Mouse (Mus musculus) megakaryocyte, embryonic 14.5 days (primary cell): ENCODE data around the gene C4b. TPM values are rescaled to one million over a fixed set of nuclear protein-coding genes. Genes with fewer than 3 reads are reported as not detected.
"Not testable (repeated sequence)": the region's sequence is repeated elsewhere in the genome, so short reads cannot be mapped to it uniquely, and the experiment has no call there.

Experiments used
- H3K27me3 ChIP-seq: replicated peaks from 2 replicates; pipeline ENCODE3; 2012; ENCODE audit warnings: inconsistent platforms
- H3K36me3 ChIP-seq: replicated peaks from 2 replicates; pipeline ENCODE3; 2012; ENCODE audit warnings: low read length, inconsistent platforms, mixed read lengths
- H3K4me1 ChIP-seq: 2 replicates; pipeline ENCODE4 v1.6.1; 2012; ENCODE audit warnings: inconsistent platforms
- H3K4me3 ChIP-seq: replicated peaks from 2 replicates; pipeline ENCODE3; 2012; ENCODE audit warnings: moderate library complexity, mild to moderate bottlenecking, inconsistent platforms
- H3K9me3 ChIP-seq: 2 replicates; pipeline ENCODE4 v1.6.1; 2012; ENCODE audit warnings: inconsistent platforms
- FLI1 ChIP-seq: IDR thresholded peaks from 2 replicates; pipeline ENCODE4 v1.6.1; 2012; ENCODE audit warnings: low read length, inconsistent platforms, mixed read lengths
- GATA1 ChIP-seq: IDR thresholded peaks from 3 replicates; pipeline ENCODE4 v1.6.1; 2012; ENCODE audit warnings: mixed read lengths, low read length, inconsistent platforms, borderline replicate concordance
- polyA plus RNA-seq: library from polyadenylated mRNA; stranded (reverse); fragments of >175 nt; gene quantifications from 2 replicates; pipeline ENCODE4 v1.2.3, GENCODE M21; 2012; ENCODE audit warnings: low replicate concordance; ENCODE audit not compliant: insufficient read depth

The C4b gene
- polyA plus RNA-seq: 0.06 TPM in 1 of 2 replicates, not detected in the other

GRCm38 (mm10) chr17:34743719-34744118 lies at the start of gene C4b:
Gene C4b, minus strand, starts transcription at chr17:34743882.
- H3K4me3 ChIP-seq: no peak within 1 kb of the TSS
- peaks cover 6% of the 10 kb centered on the region for H3K27me3 ChIP-seq
- TF ChIP-seq GATA1: no peak
- TF ChIP-seq FLI1: no peak
- H3K36me3 ChIP-seq: no peaks in the 10 kb centered on the region
- peaks cover 13% of the 10 kb centered on the region for H3K9me3 ChIP-seq
- no peaks in the 10 kb centered on the region for H3K4me1 ChIP-seq

GRCm38 (mm10) chr17:34777680-34778325 lies 34.1 kb upstream of the C4b start:
- Histone ChIP-seq H3K4me3 (no peak overlapping the region), H3K27me3 (peaks cover 12% of the 10 kb centered on the region), H3K4me1 (no peaks in the 10 kb centered on the region), H3K9me3 (peaks cover 36% of the 10 kb centered on the region), H3K36me3 (no peaks in the 10 kb centered on the region)
- TF ChIP-seq GATA1: no peak
- TF ChIP-seq FLI1: no peak

GRCm38 (mm10) chr17:34761471-34761870 lies 17.8 kb upstream of the C4b start:
- H3K4me1 ChIP-seq: no peaks in the 10 kb centered on the region
- no peaks in the 10 kb centered on the region for H3K36me3 ChIP-seq
- no peak overlapping the region for H3K4me3 ChIP-seq
- H3K9me3 ChIP-seq: no peaks in the 10 kb centered on the region
- TF ChIP-seq GATA1: no peak
- TF ChIP-seq FLI1: no peak
- no peaks in the 10 kb centered on the region for H3K27me3 ChIP-seq

DNA sequence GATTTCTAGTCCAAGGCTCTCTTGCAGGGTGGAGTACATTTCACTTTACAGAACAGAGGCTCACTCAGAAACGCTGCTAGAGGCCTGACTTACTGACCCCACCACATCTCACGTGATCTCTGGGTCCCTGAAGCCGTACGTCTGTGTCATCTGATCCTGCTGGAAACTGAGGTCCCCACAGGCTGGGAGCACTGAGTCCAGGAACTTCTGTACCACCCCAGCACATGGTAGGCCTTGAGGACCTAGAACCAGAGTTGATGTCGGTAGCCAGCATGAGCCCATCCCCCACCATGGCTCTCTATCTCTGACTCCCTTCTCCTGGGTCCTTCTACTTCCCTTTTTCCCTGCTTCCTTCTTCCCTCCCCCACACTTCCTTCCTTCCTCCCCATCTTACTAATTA lies 2.8 kb upstream of the C4b start:
- no peaks in the 10 kb centered on the region for H3K27me3 ChIP-seq

DNA sequence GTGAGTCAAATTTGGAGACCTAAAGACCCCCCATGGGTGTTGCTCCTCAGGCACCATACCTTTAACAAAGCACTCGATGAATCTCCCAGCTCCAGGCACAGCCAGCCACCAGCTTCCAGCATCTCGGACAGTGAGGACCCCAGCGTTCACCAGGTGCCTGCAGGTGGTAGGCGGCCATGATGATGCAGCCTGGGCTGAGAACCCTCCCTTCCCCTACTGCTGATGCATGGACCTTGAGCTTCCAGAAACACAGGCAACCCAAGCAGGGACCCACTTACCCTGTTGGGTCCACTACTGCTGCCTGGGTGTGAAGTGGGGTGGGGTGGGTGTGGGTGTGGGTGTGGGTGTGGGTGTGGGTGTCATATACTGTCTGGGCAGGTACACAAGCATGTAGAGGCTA lies 1.5 kb upstream of the C4b start:
- peaks cover 23% of the 10 kb centered on the region for H3K9me3 ChIP-seq
- not testable (repeated sequence) for H3K4me3 ChIP-seq, H3K36me3 ChIP-seq, H3K4me1 ChIP-seq, H3K27me3 ChIP-seq

More for the DNA sequence above, 2.8 kb upstream of the C4b start:
- TF ChIP-seq FLI1 (no peak), GATA1 (no peak)
- Histone ChIP-seq H3K36me3 (no peaks in the 10 kb centered on the region), H3K9me3 (peaks cover 23% of the 10 kb centered on the region), H3K4me3 (no peak overlapping the region), H3K4me1 (no peaks in the 10 kb centered on the region)

- not testable (repeated sequence) for H3K36me3 ChIP-seq, H3K4me1 ChIP-seq, H3K4me3 ChIP-seq, H3K27me3 ChIP-seq
- H3K9me3 ChIP-seq: peaks cover 22% of the 10 kb centered on the region
These were observed 929 bp upstream of the C4b start for GRCm38 (mm10) chr17:34744611-34745010.

DNA sequence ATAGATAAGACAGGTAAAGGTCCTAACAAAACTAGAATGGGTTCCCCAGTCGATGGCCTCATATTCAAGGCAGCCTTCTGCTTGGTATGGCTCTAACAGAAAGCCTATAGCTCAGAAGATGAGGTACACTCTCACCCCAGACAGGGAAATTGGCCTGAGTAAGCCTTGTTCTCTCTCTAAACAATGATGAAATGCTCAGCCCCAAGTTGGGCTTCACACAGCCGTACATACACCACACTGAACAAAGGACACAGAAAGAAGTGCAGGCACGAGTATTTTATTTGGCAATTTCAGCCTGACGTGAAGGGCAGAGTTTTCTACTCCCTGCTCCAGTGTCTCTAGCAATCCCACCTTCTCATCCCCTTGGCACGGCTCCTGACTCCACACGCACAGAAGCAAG lies 524 bp upstream of the C4b start:
- H3K4me3 ChIP-seq: no peak overlapping the region
- H3K27me3 ChIP-seq: peaks cover 6% of the 10 kb centered on the region
- peaks cover 18% of the 10 kb centered on the region for H3K9me3 ChIP-seq
- H3K36me3 ChIP-seq: no peaks in the 10 kb centered on the region
- no peaks in the 10 kb centered on the region for H3K4me1 ChIP-seq
- TF ChIP-seq FLI1 (no peak), GATA1 (no peak)

DNA sequence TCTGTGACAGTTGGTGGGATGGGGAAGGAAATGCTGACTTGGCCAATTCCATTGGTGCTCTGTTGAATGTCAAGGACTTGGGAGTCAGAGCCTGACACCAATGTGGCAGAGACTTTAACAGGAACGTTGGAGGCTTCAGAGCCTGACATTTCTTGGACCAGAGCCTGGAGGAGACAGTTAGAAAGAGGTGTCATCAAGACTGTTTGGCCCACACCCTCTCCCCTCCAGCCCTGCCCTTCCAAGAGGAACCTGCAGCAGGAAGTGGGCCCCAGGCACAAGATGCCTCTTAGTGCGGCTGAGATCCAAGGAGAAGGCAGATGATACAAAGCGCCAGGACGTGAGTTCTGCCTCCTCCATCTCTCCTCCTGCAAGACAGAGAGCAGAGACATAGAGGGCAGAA lies 3.4 kb downstream of the C4b start:
- H3K4me3 ChIP-seq: no peak overlapping the region
- H3K27me3 ChIP-seq: peaks cover 9% of the 10 kb centered on the region
- H3K36me3 ChIP-seq: no peaks in the 10 kb centered on the region
- H3K4me1 ChIP-seq: no peaks in the 10 kb centered on the region
- TF ChIP-seq FLI1 (no peak), GATA1 (no peak)
- H3K9me3 ChIP-seq: no peaks in the 10 kb centered on the region

- not testable (repeated sequence) for H3K4me3 ChIP-seq, H3K4me1 ChIP-seq, H3K36me3 ChIP-seq, H3K9me3 ChIP-seq, H3K27me3 ChIP-seq
These were observed 4.0 kb downstream of the C4b start for GRCm38 (mm10) chr17:34739708-34740107.

DNA sequence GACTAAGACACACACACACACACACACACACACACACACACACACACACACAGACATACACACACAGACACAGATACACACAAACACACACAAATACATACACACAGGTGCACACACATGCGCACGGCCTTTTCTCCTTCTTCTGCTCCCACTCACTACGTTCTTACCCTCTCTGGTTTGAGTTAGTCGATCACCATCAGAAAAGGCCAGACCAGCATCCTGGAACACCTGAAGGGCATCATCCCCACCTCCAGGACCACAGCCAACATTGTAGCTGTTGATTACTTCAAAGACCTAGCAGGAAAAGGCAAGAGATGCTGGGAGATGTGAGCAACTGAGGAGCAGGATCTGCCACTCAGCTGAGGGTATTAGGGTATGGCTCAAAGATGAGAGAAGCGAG lies 6.2 kb downstream of the C4b start:
- not testable (repeated sequence) for H3K36me3 ChIP-seq, H3K4me1 ChIP-seq, H3K9me3 ChIP-seq, H3K4me3 ChIP-seq
- H3K27me3 ChIP-seq: peaks cover 11% of the 10 kb centered on the region

- not testable (repeated sequence) for H3K4me1 ChIP-seq, H3K4me3 ChIP-seq, H3K27me3 ChIP-seq, H3K9me3 ChIP-seq, H3K36me3 ChIP-seq
These were observed 13.7 kb downstream of the C4b start for GRCm38 (mm10) chr17:34729779-34730553.

- not testable (repeated sequence) for H3K4me3 ChIP-seq
These were observed 14.5 kb downstream of the C4b start for GRCm38 (mm10) chr17:34729155-34729554.

More at GRCm38 (mm10) chr17:34729155-34729554, 14.5 kb downstream of the C4b start:
- not testable (repeated sequence) for H3K4me1 ChIP-seq, H3K36me3 ChIP-seq, H3K9me3 ChIP-seq, H3K27me3 ChIP-seq
